Mouse (Mus musculus): ENCODE measurements around the gene Car6.

The Car6 gene

DNA sequence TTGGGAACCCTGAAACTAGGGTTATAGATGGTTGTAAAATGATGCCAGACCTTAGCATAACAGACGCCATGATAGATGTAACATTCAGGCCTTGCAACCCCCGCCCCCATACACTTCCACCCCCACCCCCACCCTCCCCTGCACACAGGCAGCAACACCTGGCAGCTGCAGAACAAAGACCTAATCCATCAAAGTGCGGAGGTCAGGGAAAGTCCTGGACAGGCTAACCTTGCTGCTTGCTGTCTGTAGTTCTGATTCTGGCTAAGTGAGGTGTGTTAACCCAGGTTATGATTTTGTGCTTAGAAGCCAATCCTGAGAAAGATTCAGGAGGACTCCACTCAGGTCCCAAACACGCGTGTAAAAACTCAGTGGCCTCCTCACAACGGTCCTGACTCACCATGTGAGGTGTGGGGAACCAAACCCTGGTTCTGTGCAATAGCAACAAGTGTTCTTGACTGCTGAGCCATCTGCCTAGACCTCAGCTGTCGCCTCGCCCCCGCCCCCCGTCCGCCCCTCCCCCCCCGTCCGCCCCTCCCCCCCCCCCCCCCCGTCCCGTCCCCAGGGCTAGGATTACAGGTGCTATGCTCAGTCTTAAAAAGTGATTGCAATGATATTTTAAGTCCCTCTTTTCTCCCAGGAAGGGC is 28.7 kb upstream of the Car6 start:
- DNase-seq (ENCODE audit: low spot score in 2 of 2) = no peak

DNA sequence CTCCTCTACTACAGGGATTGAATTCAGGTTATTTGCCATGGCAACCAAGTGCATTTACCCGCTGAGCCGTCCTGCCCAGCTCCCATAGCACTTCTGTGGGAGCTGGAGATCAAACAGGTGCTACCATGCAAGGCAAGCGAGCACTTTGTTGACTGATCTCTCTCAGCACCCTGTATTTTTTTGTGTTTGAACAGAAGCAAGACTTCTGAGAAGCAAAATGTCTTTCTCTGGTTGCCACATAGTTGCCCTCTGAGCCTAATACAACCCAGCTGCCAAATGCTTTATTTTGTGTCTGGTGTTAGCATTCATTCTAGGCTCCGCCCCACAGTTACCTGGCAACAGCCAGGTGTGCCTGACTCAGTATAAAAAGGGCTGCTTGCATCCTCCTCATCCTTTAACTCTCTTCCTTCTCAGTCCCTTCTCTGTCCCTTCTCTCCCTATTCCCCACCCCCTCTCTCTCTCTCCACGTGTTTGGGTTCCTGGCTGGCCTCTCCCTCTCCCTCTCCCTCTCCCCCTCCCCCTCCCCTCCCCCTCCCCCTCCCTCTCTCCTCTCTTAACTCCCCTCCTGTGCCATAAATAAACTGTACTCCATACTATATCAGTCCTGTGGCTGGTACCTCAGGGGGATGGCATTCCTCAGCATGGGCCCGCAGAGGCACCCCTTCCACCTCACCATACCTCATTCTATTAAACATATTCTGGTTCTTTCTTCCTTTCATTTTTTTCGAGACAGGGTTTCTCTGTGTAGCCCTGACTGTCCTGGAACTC is 27.6 kb upstream of the Car6 start:
- no peak for DNase-seq (ENCODE audit: low spot score in 2 of 2)

DNA sequence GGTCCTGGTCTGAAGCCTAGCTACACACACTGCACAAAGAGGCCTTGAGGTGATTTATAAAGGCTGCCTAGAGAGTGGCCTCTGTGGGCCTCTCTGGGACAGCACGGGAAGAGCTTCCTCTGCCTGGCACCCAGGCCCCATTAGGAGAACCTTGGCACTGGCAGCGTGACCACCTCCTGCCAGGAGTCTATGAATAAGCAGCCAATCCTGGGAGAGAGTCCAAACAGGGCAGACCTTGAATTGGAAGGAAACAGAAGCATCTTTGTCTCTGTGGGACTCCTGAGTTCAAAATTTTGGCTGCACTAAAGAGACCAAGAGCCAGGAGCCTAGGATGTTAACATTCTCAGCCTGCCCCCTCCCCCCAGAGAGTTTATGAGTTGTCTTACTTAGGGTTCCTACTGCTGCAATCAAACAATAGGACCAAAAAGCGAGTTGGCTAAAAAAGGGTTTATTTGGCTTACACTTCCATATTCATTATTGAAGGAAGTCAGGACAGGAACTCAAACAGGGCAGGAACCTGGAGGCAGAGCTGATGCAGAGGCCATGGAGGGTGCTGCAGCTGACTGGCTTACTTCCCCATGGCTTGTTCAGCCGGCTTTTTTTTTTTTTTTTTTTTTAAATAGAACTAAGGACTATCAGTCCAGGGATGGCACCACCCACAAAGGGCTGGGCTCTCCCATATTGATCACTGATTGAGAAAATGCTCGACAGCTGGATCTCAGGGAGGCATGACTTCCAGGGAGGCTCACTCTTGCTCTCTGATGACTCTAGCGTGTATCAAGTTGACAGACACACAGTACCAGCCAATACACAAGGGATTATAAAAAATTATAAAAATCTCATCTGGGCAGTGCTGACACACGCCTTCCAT is 25.9 kb upstream of the Car6 start:
- peak in 1 of 2 experiments; percentile 76 for DNase-seq (ENCODE audit: low spot score in 2 of 2)

GRCm38 (mm10) chr4:150225700-150226099 is 24.6 kb upstream of the Car6 start:
- DNase-seq (ENCODE audit: low spot score in 2 of 2) = no peak

GRCm38 (mm10) chr4:150223830-150224229 is 22.7 kb upstream of the Car6 start:
- DNase-seq (ENCODE audit: low spot score in 2 of 2) = no peak

DNA sequence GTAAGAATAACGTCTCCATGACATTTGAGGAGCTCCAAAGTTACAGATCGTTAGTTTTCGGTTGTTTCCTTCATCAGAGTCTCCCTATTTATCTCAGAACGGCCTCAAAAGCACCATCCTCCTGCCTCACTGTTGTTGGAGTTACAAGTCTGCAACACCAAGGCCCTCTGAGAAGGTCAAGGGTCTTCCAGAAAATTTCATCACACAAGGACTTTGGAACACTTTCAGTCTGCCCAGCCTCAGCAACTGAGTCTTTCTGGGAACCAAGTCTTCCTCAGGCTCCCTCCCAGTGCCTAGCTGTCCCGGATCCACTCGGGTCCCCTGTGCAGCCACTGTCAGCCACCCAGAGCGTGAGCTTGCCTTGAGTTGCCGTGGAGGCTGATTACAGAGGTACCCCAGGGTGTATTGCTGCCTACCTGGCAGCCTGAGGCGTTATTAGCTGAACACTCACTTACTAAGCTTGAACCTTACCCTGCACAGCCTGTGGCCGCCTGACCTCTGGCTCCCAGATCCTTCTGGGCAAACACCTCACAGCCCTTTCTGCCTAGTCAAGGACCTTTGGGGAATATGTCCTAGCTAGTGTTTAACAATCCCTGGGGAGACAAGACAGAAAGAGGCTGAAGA is 20.0 kb upstream of the Car6 start:
- DNase-seq (ENCODE audit: low spot score in 2 of 2) = no peak

- DNase-seq (ENCODE audit: low spot score in 2 of 2) = no peak
Measured at GRCm38 (mm10) chr4:150220584-150220983, 19.5 kb upstream of the Car6 start.

GRCm38 (mm10) chr4:150219501-150220292 is 18.6 kb upstream of the Car6 start:
- DNase-seq (ENCODE audit: low spot score in 2 of 2) = peak in 1 of 2 experiments; percentile 49

DNA sequence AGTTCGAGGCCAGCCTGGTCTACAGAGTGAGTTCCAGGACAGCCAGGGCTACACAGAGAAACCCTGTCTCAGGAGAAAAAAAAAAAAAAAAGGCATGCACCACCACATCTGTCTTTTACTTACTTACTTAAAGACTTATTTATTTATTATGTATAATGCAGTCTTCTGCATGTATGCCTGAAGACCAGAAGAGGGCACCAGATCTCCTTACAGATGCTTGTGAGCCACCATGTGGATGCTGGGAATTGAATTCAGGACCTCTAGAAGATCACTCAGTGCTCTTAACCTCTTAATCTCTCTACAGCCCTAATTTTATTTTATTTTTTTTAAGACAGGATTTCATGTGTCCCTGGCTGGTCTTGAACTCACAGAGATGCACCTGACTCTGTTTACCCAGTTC is 16.8 kb upstream of the Car6 start:
- DNase-seq (ENCODE audit: low spot score in 2 of 2) = no peak

- DNase-seq (ENCODE audit: low spot score in 2 of 2) = no peak
Measured at GRCm38 (mm10) chr4:150217042-150217554, 16.0 kb upstream of the Car6 start.

- DNase-seq (ENCODE audit: low spot score in 2 of 2) = no peak
Measured at GRCm38 (mm10) chr4:150216423-150216822, 15.3 kb upstream of the Car6 start.

- DNase-seq (ENCODE audit: low spot score in 2 of 2) = no peak
Measured at GRCm38 (mm10) chr4:150213910-150214309, 12.8 kb upstream of the Car6 start.

DNA sequence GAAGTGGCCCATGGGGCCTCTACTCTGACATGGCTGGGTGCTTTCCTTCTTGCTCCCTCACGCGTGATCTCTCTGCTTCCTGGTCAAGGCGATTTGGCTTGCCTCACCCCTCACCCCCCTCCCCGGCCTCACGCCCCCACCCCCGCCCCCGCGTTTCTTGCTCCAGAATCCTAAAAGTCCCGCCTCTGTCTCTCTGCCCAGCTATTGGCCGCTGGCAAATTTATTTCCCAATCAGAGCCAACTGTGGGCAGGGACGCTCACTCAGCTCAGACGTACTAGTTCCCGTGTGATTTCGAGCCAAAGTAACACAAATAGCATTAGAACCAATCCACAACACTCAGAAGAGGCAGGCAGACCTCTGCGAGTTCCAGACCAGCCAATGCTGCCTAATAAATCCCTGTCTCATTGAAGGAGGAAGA is 11.4 kb upstream of the Car6 start:
- peak in 1 of 2 experiments; percentile 28 for DNase-seq (ENCODE audit: low spot score in 2 of 2)

DNA sequence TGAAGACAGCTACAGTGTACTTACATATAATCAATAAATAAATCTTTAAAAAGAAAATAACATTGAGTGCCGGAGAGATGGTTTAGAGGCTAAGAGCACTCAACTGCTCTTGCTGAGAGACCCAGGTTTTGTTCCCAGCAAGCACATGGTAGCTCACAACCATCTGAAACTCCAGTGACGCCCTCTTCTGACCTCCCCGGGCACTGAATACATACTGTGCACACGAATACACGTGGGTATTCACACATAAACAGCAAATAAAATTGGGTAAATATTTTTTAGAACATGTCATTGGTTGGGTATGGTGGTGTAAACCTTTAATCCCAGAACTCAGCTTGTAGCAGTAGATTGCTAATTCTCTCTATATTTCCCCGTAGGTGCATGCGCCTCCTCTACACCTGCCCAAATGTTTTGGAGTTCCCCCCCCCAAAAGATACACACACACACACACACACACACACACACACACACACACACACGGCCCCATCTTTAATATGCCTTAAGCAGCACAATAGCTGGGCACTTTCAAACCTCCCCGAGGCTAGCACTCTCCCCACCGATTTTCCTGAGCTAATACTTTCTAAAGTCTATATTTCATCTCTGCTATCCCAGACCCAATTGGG is 10.9 kb upstream of the Car6 start:
- no peak for DNase-seq (ENCODE audit: low spot score in 2 of 2)

GRCm38 (mm10) chr4:150210306-150210705 is 9.2 kb upstream of the Car6 start:
- no peak for DNase-seq (ENCODE audit: low spot score in 2 of 2)

GRCm38 (mm10) chr4:150209751-150210150 is 8.6 kb upstream of the Car6 start:
- DNase-seq (ENCODE audit: low spot score in 2 of 2) = no peak

DNA sequence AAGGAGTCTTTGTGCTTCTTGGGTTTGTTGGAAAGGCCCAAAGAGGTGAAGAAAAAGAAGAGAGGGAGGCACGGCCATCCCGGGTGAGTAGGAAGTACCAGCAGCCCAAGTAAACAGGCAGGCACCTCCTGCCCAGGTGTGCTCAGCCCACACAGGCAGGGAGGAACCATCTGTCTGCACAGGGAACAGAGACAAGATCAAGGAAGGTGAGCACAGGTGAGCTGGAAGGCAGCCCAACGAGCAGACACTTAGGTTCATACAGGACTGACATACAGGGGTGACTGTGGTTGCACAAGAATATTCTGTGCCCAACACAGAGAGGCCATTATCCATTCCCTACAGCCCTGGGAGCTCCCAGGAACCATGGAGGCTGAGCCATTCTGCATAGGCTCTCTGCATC is 3.7 kb upstream of the Car6 start:
- DNase-seq (ENCODE audit: low spot score in 2 of 2) = no peak

GRCm38 (mm10) chr4:150202702-150203101 is 1.6 kb upstream of the Car6 start:
- no peak for DNase-seq (ENCODE audit: low spot score in 2 of 2)

GRCm38 (mm10) chr4:150198268-150198667 is 2.9 kb downstream of the Car6 start:
- DNase-seq (ENCODE audit: low spot score in 2 of 2) = no peak

DNA sequence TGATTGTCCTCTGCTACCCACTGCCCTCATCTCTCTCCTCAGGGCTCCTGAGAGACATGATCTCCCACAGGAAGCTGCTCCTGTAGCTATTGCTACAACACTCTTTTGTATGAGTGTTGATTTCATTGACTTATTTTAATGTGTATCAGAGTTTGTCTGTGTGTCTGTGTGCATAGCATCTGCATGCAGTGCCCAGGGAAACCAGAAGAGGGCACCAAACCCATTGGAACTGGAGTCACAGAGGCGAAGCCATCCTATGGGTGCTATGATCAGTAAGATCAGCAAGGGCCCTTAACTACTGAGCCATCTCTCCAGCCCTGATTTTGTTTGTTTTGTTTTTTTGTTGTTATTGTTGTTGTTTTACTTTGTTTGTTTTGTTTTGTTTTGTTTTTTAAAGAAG is 7.2 kb downstream of the Car6 start:
- DNase-seq (ENCODE audit: low spot score in 2 of 2) = peak in 1 of 2 experiments; percentile 10
